8 mouse cellular contexts compared by ENCODE assay signal in genomic region chr10:56338851-56339489, GRCm38 (mm10). TPM values are rescaled to one million over a fixed set of nuclear protein-coding genes. Genes with fewer than 3 reads are reported as not detected.
DNase-seq lines count a peak whose midpoint lies in the region; ATAC-seq lines count a peak whose summit lies in the region.

No protein-coding gene starts in this region.

- DNase-seq in 3134 (ENCODE audit: extremely low read depth, insufficient read length, low spot score), result peak; percentile 14
- peak; percentile 92 for DNase-seq in adrenal gland, postnatal 10 days
- DNase-seq in embryo, embryonic 9.5 days (ENCODE audit: extremely low spot score), result peak; percentile 74
- DNase-seq in heart, adult 18-20 months, result peak; percentile 58 to 86
- DNase-seq in kidney, adult 8-10 months, result peak; percentile 47 to 82
- DNase-seq in limb, embryonic 11.5 days (ENCODE audit: low spot score), result peak; percentile 90
- DNase-seq in spleen, postnatal 10 days (ENCODE audit: low spot score in 2 of 2), result peak; percentile 57 to 83

- no peaks in the 10 kb centered on the region for H3K4me1 ChIP-seq in limb, embryonic 11.5 days (ENCODE audit: control insufficient read depth, insufficient read depth, low read length)
- no peaks in the 10 kb centered on the region for H3K4me1 ChIP-seq in midbrain, embryonic 16.5 days (ENCODE audit: control insufficient read depth, insufficient read depth, low read length)

- ATAC-seq in limb, embryonic 11.5 days (ENCODE audit: insufficient number of reproducible peaks, low FRiP score, low TSS enrichment, low read depth), result peak; percentile 74
- peak; percentile 91 for ATAC-seq in midbrain, embryonic 16.5 days

- H3K27me3 ChIP-seq in limb, embryonic 11.5 days (ENCODE audit: control insufficient read depth, insufficient read depth, low read length), result no peaks in the 10 kb centered on the region
- no peaks in the 10 kb centered on the region for H3K27me3 ChIP-seq in midbrain, embryonic 16.5 days (ENCODE audit: control insufficient read depth, insufficient read depth, low read depth, low read length)

- H3K4me3 ChIP-seq in limb, embryonic 11.5 days (ENCODE audit: low read depth, low read length), result no peak overlapping the region
- H3K4me3 ChIP-seq in midbrain, embryonic 16.5 days (ENCODE audit: low read depth, low read length), result no peak overlapping the region

- H3K36me3 ChIP-seq in limb, embryonic 11.5 days (ENCODE audit: control insufficient read depth, insufficient read depth, low read length), result no peaks in the 10 kb centered on the region
- H3K36me3 ChIP-seq in midbrain, embryonic 16.5 days (ENCODE audit: control insufficient read depth, insufficient read depth, low read length), result no peaks in the 10 kb centered on the region

- no peak overlapping the region for H3K9ac ChIP-seq in limb, embryonic 11.5 days (ENCODE audit: low read length)
- H3K9ac ChIP-seq in midbrain, embryonic 16.5 days (ENCODE audit: low read depth, low read length), result no peak overlapping the region

- WGBS in limb, embryonic 11.5 days, result 59% methylated on average over 6 of the region's 6 CpGs
- 61% methylated on average over 6 of the region's 6 CpGs for WGBS in midbrain, embryonic 16.5 days

- no peak overlapping the region for H3K4me2 ChIP-seq in limb, embryonic 11.5 days (ENCODE audit: low read depth, severe bottlenecking)
- H3K4me2 ChIP-seq in midbrain, embryonic 16.5 days (ENCODE audit: low read length), result no peak overlapping the region

- H3K9me3 ChIP-seq in limb, embryonic 11.5 days (ENCODE audit: control insufficient read depth, low read length), result no peaks in the 10 kb centered on the region
- H3K9me3 ChIP-seq in midbrain, embryonic 16.5 days (replicated peaks; ENCODE audit: control insufficient read depth, low read length, poor library complexity, severe bottlenecking), result no peaks in the 10 kb centered on the region

- no peak overlapping the region for H3K27ac ChIP-seq in limb, embryonic 11.5 days (replicated peaks; ENCODE audit: low read depth, low read length)
- H3K27ac ChIP-seq in midbrain, embryonic 16.5 days (ENCODE audit: low read length), result no peak overlapping the region

RNA-seq across cellular contexts. Expression of gene Gja1, which starts 38.2 kb away (rescaled TPM):
- total RNA-seq in adrenal gland, postnatal 10 days (2021), result 100 to 1,000 TPM; 127 to 156 TPM
- 100 to 1,000 TPM; 408 to 455 TPM for total RNA-seq in heart, adult 18-20 months (2021)
- 333 and 343 TPM in 2 replicates for polyA plus RNA-seq in limb, embryonic 11.5 days (2014; fragmentation: Nextera tagmentation; extraction: Ambion mirVana)
- polyA plus RNA-seq in midbrain, embryonic 16.5 days (2015; fragmentation: Nextera tagmentation; extraction: Ambion mirVana), result 83.6 and 99.9 TPM in 2 replicates

Comparison
In these comparisons a context has a peak if more than half of its experiments do, and no peak if none do; other contexts are left out.
1. DNase-seq: peak in every context shown above with its lines; median percentile 92 in adrenal gland, postnatal 10 days; 90 in limb, embryonic 11.5 days; 74 in embryo, embryonic 9.5 days; 72 in heart, adult 18-20 months; 70 in spleen, postnatal 10 days; 64 in kidney, adult 8-10 months; 14 in 3134.